Mouse (Mus musculus) erythroblast, embryonic 14.5 days (primary cell): Measurements from ENCODE around the gene Cerkl.

ENCODE experiments used
- GATA1 ChIP-seq: IDR thresholded peaks from 2 replicates; pipeline ENCODE4 v1.6.1; 2012; ENCODE audit warnings: low read length, inconsistent platforms, mixed read lengths
- TAL1 ChIP-seq: IDR thresholded peaks from 3 replicates; pipeline ENCODE4 v1.6.1; 2012; ENCODE audit warnings: low read length, inconsistent platforms, mixed read lengths

GRCm38 (mm10) chr2:79460586-79460985, 4.0 kb upstream of the Cerkl start:
- no peak for TF ChIP-seq GATA1
- TF ChIP-seq TAL1 = no peak
